Mouse (Mus musculus) limb, embryonic 12.5 days (tissue): ENCODE measurements at regions not wholly inside any gene's neighbourhood (a gene's known extent, or its start where the extent isn't known, plus 50 kb on each side); places are given as distances from the start of the nearest gene placed in this dataset.

Experiments used
- ATAC-seq: fragments of 200-750 bp; cut with Nextera tagmentation; 2 replicates; pipeline ENCODE4 v1.8.0; 2017; ENCODE audit warnings: low read depth, moderate TSS enrichment; ENCODE audit not compliant: insufficient number of reproducible peaks, insufficient read depth, low FRiP score, low TSS enrichment
- H3K27ac ChIP-seq: fragments of 300-500 bp; sonication (generic); 2 replicates; pipeline ENCODE4 v1.5.1; 2016; ENCODE audit warnings: mild to moderate bottlenecking, moderate library complexity
- H3K27me3 ChIP-seq: fragments of 300-500 bp; sonication (generic); 2 replicates; pipeline ENCODE4 v1.6.1; 2016; ENCODE audit warnings: mild to moderate bottlenecking, moderate library complexity
- H3K36me3 ChIP-seq: fragments of 300-500 bp; sonication (generic); 2 replicates; pipeline ENCODE4 v1.6.1; 2016; ENCODE audit warnings: mild to moderate bottlenecking, moderate library complexity
- H3K4me1 ChIP-seq: fragments of 300-500 bp; sonication (generic); replicated peaks from 2 replicates; pipeline ENCODE4 v1.6.1; 2016
- H3K4me2 ChIP-seq: fragments of 300-500 bp; sonication (generic); 2 replicates; pipeline ENCODE4 v1.6.1; 2016; ENCODE audit warnings: mild to moderate bottlenecking, moderate library complexity
- H3K4me3 ChIP-seq: fragments of 300-500 bp; sonication (generic); replicated peaks from 2 replicates; pipeline ENCODE4 v1.5.1; 2016; ENCODE audit warnings: mild to moderate bottlenecking
- H3K9ac ChIP-seq: fragments of 300-500 bp; sonication (generic); replicated peaks from 2 replicates; pipeline ENCODE4 v1.6.1; 2016; ENCODE audit warnings: mild to moderate bottlenecking, moderate library complexity
- H3K9me3 ChIP-seq: fragments of 300-500 bp; sonication (generic); 2 replicates; pipeline ENCODE4 v1.6.1; 2016; ENCODE audit warnings: mild to moderate bottlenecking, moderate library complexity
- WGBS: fragments of 180-500 bp; shearing (Covaris S2); methylation state at CpG from one replicate; pipeline ENCODE4 v1.1.7; 2016; 5-methylcytosine and 5-hydroxymethylcytosine counted together

GRCm38 (mm10) chr15:40223272-40223671, 89.1 kb downstream of the 9330182O14Rik start:
- H3K4me3 ChIP-seq, result no peak overlapping the region
- no peak overlapping the region for H3K27ac ChIP-seq
- no peak overlapping the region for H3K9ac ChIP-seq
- no peaks in the 10 kb centered on the region for H3K9me3 ChIP-seq
- H3K27me3 ChIP-seq, result no peaks in the 10 kb centered on the region
- H3K4me1 ChIP-seq, result no peaks in the 10 kb centered on the region
- H3K36me3 ChIP-seq, result no peaks in the 10 kb centered on the region
- ATAC-seq, result no peak
- 86% methylated on average over 3 of the region's 3 CpGs for WGBS
- H3K4me2 ChIP-seq, result no peak overlapping the region

- WGBS, result 80% methylated on average over 4 of the region's 4 CpGs
- H3K4me1 ChIP-seq, result no peaks in the 10 kb centered on the region
- no peak for ATAC-seq
- H3K27ac ChIP-seq, result no peak overlapping the region
- no peaks in the 10 kb centered on the region for H3K27me3 ChIP-seq
- H3K9me3 ChIP-seq, result no peaks in the 10 kb centered on the region
- H3K4me3 ChIP-seq, result no peak overlapping the region
- no peak overlapping the region for H3K9ac ChIP-seq
- H3K36me3 ChIP-seq, result no peaks in the 10 kb centered on the region
- H3K4me2 ChIP-seq, result no peak overlapping the region
These were observed 107.6 kb downstream of the 9330182O14Rik start for GRCm38 (mm10) chr15:40241764-40242163.

GRCm38 (mm10) chr15:40248966-40249365, 114.8 kb downstream of the 9330182O14Rik start:
- no peak for ATAC-seq
- H3K27me3 ChIP-seq, result no peaks in the 10 kb centered on the region
- no peak overlapping the region for H3K9ac ChIP-seq
- H3K9me3 ChIP-seq, result no peaks in the 10 kb centered on the region
- no peaks in the 10 kb centered on the region for H3K36me3 ChIP-seq
- H3K27ac ChIP-seq, result no peak overlapping the region
- no peak overlapping the region for H3K4me2 ChIP-seq
- 73% methylated on average over 4 of the region's 4 CpGs for WGBS
- no peak overlapping the region for H3K4me3 ChIP-seq
- H3K4me1 ChIP-seq, result no peaks in the 10 kb centered on the region

DNA sequence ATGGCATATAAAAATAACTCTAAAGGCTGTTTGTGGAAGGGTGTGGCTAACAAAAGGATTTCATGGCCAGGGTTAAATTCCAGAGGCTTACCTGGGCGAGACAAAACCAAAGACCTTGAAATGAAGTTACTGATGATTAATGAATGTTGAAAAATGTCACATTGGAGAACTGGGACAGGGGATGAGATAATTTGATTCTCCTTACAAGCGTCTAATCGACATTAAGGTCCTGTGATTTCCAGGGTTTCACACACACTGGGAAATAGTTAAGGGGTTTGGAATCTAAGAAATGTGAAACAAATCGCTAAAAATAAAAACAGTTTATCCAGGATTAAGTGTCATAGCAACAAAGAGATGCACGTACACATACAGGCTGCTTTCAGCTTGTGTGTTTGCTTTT, 125.3 kb downstream of the 9330182O14Rik start:
- no peak overlapping the region for H3K4me3 ChIP-seq
- H3K9me3 ChIP-seq, result no peaks in the 10 kb centered on the region
- no peak overlapping the region for H3K27ac ChIP-seq
- no peaks in the 10 kb centered on the region for H3K4me1 ChIP-seq
- no peak for ATAC-seq
- H3K27me3 ChIP-seq, result no peaks in the 10 kb centered on the region
- no peak overlapping the region for H3K4me2 ChIP-seq
- 74% methylated on average over 5 of the region's 5 CpGs for WGBS
- no peak overlapping the region for H3K9ac ChIP-seq
- no peaks in the 10 kb centered on the region for H3K36me3 ChIP-seq

GRCm38 (mm10) chr15:40279021-40279420, 144.9 kb downstream of the 9330182O14Rik start:
- 83% methylated on average over 1 of the region's 1 CpGs for WGBS
- Histone ChIP-seq H3K4me2 (no peak overlapping the region), H3K9ac (no peak overlapping the region), H3K27me3 (no peaks in the 10 kb centered on the region), H3K4me3 (no peak overlapping the region), H3K27ac (no peak overlapping the region), H3K9me3 (no peaks in the 10 kb centered on the region), H3K4me1 (no peaks in the 10 kb centered on the region), H3K36me3 (no peaks in the 10 kb centered on the region)
- no peak for ATAC-seq

GRCm38 (mm10) chr15:40280551-40280950, 146.4 kb downstream of the 9330182O14Rik start:
- Histone ChIP-seq H3K9me3 (no peaks in the 10 kb centered on the region), H3K27me3 (no peaks in the 10 kb centered on the region), H3K4me3 (no peak overlapping the region), H3K36me3 (no peaks in the 10 kb centered on the region), H3K9ac (no peak overlapping the region), H3K27ac (no peak overlapping the region), H3K4me2 (no peak overlapping the region), H3K4me1 (no peaks in the 10 kb centered on the region)
- no peak for ATAC-seq

GRCm38 (mm10) chr15:40281078-40281720, 147.0 kb downstream of the 9330182O14Rik start:
- H3K4me3 ChIP-seq, result no peak overlapping the region
- no peaks in the 10 kb centered on the region for H3K9me3 ChIP-seq
- no peaks in the 10 kb centered on the region for H3K36me3 ChIP-seq
- 83% methylated on average over 1 of the region's 1 CpGs for WGBS
- no peak overlapping the region for H3K4me2 ChIP-seq
- no peaks in the 10 kb centered on the region for H3K27me3 ChIP-seq
- H3K27ac ChIP-seq, result no peak overlapping the region
- H3K9ac ChIP-seq, result no peak overlapping the region
- H3K4me1 ChIP-seq, result no peaks in the 10 kb centered on the region
- no peak for ATAC-seq

- Histone ChIP-seq H3K4me1 (no peaks in the 10 kb centered on the region), H3K27ac (no peak overlapping the region), H3K9ac (no peak overlapping the region), H3K36me3 (no peaks in the 10 kb centered on the region), H3K4me2 (no peak overlapping the region), H3K27me3 (no peaks in the 10 kb centered on the region), H3K9me3 (no peaks in the 10 kb centered on the region), H3K4me3 (no peak overlapping the region)
- 89% methylated on average over 1 of the region's 1 CpGs for WGBS
- no peak for ATAC-seq
These were observed 157.4 kb downstream of the 9330182O14Rik start for GRCm38 (mm10) chr15:40291602-40292001.

GRCm38 (mm10) chr15:40312226-40312625, 178.1 kb downstream of the 9330182O14Rik start:
- no peak overlapping the region for H3K4me3 ChIP-seq
- no peak overlapping the region for H3K27ac ChIP-seq
- H3K9ac ChIP-seq, result no peak overlapping the region
- H3K9me3 ChIP-seq, result no peaks in the 10 kb centered on the region
- ATAC-seq, result no peak
- whole genome bisulfite sequencing, result 89% methylated on average over 2 of the region's 2 CpGs
- H3K4me2 ChIP-seq, result no peak overlapping the region
- H3K4me1 ChIP-seq, result no peaks in the 10 kb centered on the region
- H3K27me3 ChIP-seq, result no peaks in the 10 kb centered on the region
- H3K36me3 ChIP-seq, result no peaks in the 10 kb centered on the region

DNA sequence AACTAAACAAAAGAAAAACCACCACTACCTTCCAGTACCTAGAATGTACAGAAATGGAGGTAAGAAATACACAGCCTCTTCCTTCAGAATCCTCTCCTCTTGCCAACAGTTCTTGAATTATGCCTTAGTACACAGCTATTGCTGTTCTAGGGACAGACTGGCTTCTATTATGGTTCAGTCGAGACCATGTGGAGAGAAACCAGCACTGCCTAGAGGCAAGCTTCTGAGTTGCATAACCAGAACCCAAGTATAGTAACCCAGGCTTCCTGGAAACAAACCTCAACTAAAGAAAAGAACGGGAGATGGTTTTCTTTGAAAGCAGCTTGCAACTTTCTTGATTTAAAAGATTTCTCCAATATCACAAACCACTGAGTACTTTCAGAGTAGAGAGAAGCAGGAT, 205.6 kb downstream of the 9330182O14Rik start:
- Histone ChIP-seq H3K4me1 (no peaks in the 10 kb centered on the region), H3K4me3 (no peak overlapping the region), H3K9me3 (no peaks in the 10 kb centered on the region), H3K27ac (no peak overlapping the region), H3K9ac (no peak overlapping the region), H3K4me2 (no peak overlapping the region), H3K27me3 (no peaks in the 10 kb centered on the region), H3K36me3 (no peaks in the 10 kb centered on the region)
- WGBS, result 68% methylated on average over 2 of the region's 2 CpGs
- ATAC-seq, result no peak

- 81% methylated on average over 1 of the region's 1 CpGs for WGBS
- Histone ChIP-seq H3K9me3 (no peaks in the 10 kb centered on the region), H3K27ac (no peak overlapping the region), H3K4me1 (no peaks in the 10 kb centered on the region), H3K36me3 (no peaks in the 10 kb centered on the region), H3K4me2 (no peak overlapping the region), H3K4me3 (no peak overlapping the region), H3K9ac (no peak overlapping the region), H3K27me3 (no peaks in the 10 kb centered on the region)
- no peak for ATAC-seq
These were observed 206.1 kb downstream of the 9330182O14Rik start for GRCm38 (mm10) chr15:40340269-40340668.

DNA sequence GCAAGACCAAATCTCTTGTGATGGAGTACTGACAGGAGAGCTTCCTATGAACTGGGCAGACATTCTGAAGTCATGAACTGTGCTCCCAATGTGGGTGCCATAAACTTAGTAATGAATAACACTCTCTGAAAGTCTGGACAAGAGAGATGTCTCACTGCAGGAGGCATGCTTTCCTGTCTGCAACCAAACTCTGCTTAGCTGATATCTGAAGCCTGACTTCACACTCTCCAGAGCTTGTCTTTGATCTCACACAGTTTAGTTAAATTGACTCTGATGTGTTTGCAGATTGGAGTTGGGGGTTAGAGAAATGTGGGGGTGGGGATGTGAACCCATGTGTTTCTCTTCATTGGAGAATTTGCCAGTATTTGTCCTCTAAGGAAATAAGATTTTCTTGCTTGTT, 217.3 kb downstream of the 9330182O14Rik start:
- H3K9ac ChIP-seq, result no peak overlapping the region

More for the DNA sequence above, 217.3 kb downstream of the 9330182O14Rik start:
- Histone ChIP-seq H3K27me3 (no peaks in the 10 kb centered on the region), H3K4me3 (no peak overlapping the region), H3K4me2 (no peak overlapping the region), H3K4me1 (no peaks in the 10 kb centered on the region), H3K27ac (no peak overlapping the region), H3K36me3 (no peaks in the 10 kb centered on the region), H3K9me3 (no peaks in the 10 kb centered on the region)
- no peak for ATAC-seq
